Mouse (Mus musculus): ENCODE measurements around the gene Itln1. TPM values are rescaled to one million over a fixed set of nuclear protein-coding genes. Genes with fewer than 3 reads are reported as not detected.

Gene Itln1
- total RNA-seq, 2 experiments from 2014 or later = not detected

- intact Hi-C loops (cut with DNase I) = loop anchor here (1.0 to 2.0 kb wide), 2 partner anchors 34 to 58 kb away; partner anchors contain the start of gene F11r
- DNase-seq = no peak
These were observed 64.2 kb downstream of the Itln1 start for GRCm38 (mm10) chr1:171470896-171471295.

DNA sequence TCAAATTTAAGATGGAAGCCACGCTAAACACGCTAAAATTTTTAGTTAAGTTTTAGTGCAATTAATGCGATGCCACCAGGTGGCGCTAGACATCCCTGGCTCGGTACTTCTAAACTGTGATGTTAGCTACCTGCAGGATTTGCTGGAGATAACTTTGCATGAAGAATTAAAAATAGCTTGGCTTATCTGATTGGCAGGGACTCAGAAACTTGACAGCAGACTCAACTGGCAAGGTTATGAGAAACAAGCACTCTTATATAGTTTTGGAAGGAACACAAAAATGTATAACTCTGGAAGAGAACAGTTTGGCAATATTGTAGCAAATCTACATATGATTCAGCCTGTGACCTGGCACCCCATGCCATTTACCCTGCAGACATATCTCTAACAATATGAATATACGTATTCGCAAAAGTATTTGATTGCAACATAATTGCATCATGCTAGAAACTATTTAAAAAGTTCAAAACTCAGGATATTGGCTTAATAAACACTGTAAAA is 64.7 kb downstream of the Itln1 start:
- intact Hi-C loops (cut with DNase I) = loop anchor here (2.0 kb wide), 1 partner anchor 34 kb away; the partner anchor contains the start of gene F11r
- peak; percentile 57 to 77 for DNase-seq

- no peak for DNase-seq
- intact Hi-C loops (cut with DNase I) = loop anchor here (2.0 kb wide), 1 partner anchor 33 kb away; the partner anchor contains the start of gene F11r
These were observed 65.4 kb downstream of the Itln1 start for GRCm38 (mm10) chr1:171469678-171470077.

Other genes with a start within 250 kb of the Itln1 start
- 10 to 100 TPM; 20.0 to 22.4 TPM for gene Usp21, start 247.3 kb downstream of the Itln1 start, total RNA-seq (2021)
- 10 to 100 TPM; 82.9 to 88.2 TPM for gene Ufc1, start 240.3 kb downstream of the Itln1 start, total RNA-seq (2021)
- gene Dedd, start 206.1 kb downstream of the Itln1 start, total RNA-seq (2021) = 10 to 100 TPM; 24.4 to 25.9 TPM
- gene Nit1, start 189.6 kb downstream of the Itln1 start, total RNA-seq (2021) = 10 to 100 TPM; 20.0 to 24.6 TPM
- 10 to 100 TPM; 63.7 to 74.3 TPM for gene Pfdn2, start 189.6 kb downstream of the Itln1 start, total RNA-seq (2021)
- gene Klhdc9, start 174.5 kb downstream of the Itln1 start, total RNA-seq (2021) = under 1 TPM in 1 of 2 experiments, not detected in 1; 0.17 TPM
- under 1 TPM; 0.14 to 0.15 TPM for gene Nectin4, start 165.2 kb downstream of the Itln1 start, total RNA-seq (2021)
- 1 to 10 TPM; 2.3 to 4.5 TPM for gene Arhgap30, start 146.3 kb downstream of the Itln1 start, total RNA-seq (2021)
- 10 to 100 TPM; 42.3 to 46.1 TPM for gene Usf1, start 124.0 kb downstream of the Itln1 start, total RNA-seq (2021)
- 1 to 10 TPM; 2.2 to 2.5 TPM for gene Tstd1, start 116.4 kb downstream of the Itln1 start, total RNA-seq (2021)
- gene F11r, start 97.8 kb downstream of the Itln1 start, total RNA-seq (2021) = 10 to 100 TPM; 46.3 to 48.9 TPM
- 1 to 10 TPM; 2.8 to 3.2 TPM for gene Alyref2, start 31.8 kb downstream of the Itln1 start, total RNA-seq (2021)
- under 1 TPM; 0.38 to 0.41 TPM for gene Cd244a, start 23.9 kb upstream of the Itln1 start, total RNA-seq (2021)
- gene Ly9, start 72.1 kb upstream of the Itln1 start, total RNA-seq (2021) = under 1 TPM; 0.26 to 0.66 TPM
- gene Slamf7, start 117.7 kb upstream of the Itln1 start, total RNA-seq (2021) = under 1 TPM in 1 of 2 experiments, not detected in 1; 0.15 TPM
- 1 to 10 TPM; 1.6 to 2.3 TPM for gene Cd48, start 146.7 kb upstream of the Itln1 start, total RNA-seq (2021)
- 1 to 10 TPM in 1 of 2 experiments, under 1 TPM in 1; 0.38 to 1.3 TPM for gene Slamf1, start 231.8 kb upstream of the Itln1 start, total RNA-seq (2021)